Mouse (Mus musculus): ENCODE results near the gene Bag6.

GRCm38 (mm10) chr17:35194844-35195630 is 60.1 kb downstream of the Bag6 start:
- TF ChIP-seq CTCF (IDR thresholded peaks at IDR 0.05; ENCODE audit: control insufficient read depth, insufficient read depth, insufficient read length), result no peak
- TF ChIP-seq USF1 (IDR thresholded peaks at IDR 0.05; ENCODE audit: low read depth), result no peak
- no peak for TF ChIP-seq MYOG (IDR thresholded peaks at IDR 0.05; ENCODE audit: control insufficient read depth, extremely low read depth, insufficient read length)
- TF ChIP-seq CEBPB (IDR thresholded peaks at IDR 0.05; ENCODE audit: low read depth), result no peak
- TF ChIP-seq MAX (IDR thresholded peaks at IDR 0.05), result no peak
